Mouse (Mus musculus): ENCODE results near the gene Arl5a. TPM values are rescaled to one million over a fixed set of nuclear protein-coding genes. Genes with fewer than 3 reads are reported as not detected.

The Arl5a gene
- total and polyA plus RNA-seq, 3 experiments, result 12.7 to 36.8 (median 14.4) TPM

DNA sequence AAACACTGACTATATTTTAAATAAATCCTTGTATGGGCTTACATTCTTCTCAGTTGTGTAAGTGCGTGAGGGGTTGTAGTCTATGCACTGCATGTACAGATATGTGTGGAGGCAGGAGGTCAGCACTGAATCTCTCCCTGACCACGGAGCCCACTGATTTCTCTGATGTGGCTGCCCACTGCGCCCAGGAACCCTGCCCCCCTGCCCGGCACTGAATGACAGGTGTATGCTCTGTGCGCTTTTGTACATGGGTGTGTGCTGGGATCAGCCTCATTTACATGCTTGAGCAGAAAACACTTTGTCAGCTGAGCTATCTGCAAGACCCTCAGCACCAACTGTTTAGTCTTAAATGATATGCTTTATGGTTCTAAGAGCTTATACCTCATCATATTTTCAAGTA lies 19.5 kb downstream of the Arl5a start (continued):
- TF ChIP-seq MAZ (IDR thresholded peaks at IDR 0.05; ENCODE audit: low read depth, low read length), result no peak

DNA sequence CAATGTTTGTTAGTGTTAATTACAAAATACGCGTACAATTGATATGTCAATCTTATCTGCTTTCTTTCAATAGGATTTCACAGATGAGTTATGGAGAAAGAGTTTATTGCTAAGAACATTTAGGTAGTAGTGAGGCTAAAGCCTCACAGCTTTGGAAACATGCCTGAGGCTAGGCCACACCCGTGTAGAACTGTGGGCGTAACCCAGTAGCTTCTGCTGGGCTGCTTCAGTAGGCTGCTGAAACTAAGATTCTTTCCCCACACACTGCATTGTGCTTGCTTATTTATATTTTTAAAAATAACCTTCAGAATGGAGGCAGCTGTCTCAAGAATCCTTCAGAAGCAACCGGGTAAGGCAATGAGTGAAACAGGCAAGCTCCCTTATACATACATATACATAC lies 30.2 kb downstream of the Arl5a start:
- Histone ChIP-seq H3K36me3 (ENCODE audit: control insufficient read depth in 1 of 2, insufficient read depth in 2 of 2, low read length in 2 of 2) (peaks cover 0 to 5% of the 10 kb centered on the region in 2 experiments; a peak in 2 of 4 replicates), H3K9ac (ENCODE audit: control insufficient read depth, low read depth, low read length, poor library complexity, severe bottlenecking) (no peak overlapping the region), H3K4me1 (ENCODE audit: control insufficient read depth in 1 of 2, insufficient read depth in 2 of 2, low read length in 2 of 2) (peaks cover 5 to 11% of the 10 kb centered on the region in 2 experiments), H3K9me3 (replicated peaks; ENCODE audit: insufficient read depth, low read length) (no peaks in the 10 kb centered on the region), H3K27me3 (ENCODE audit: control insufficient read depth in 1 of 2, insufficient read depth in 2 of 2, low read length in 2 of 2) (no peaks in the 10 kb centered on the region), H3K27ac (ENCODE audit: control insufficient read depth, low read depth, low read length) (no peak overlapping the region), H3K4me3 (ENCODE audit: control insufficient read depth in 1 of 2, insufficient read depth in 1 of 2, low read depth in 2 of 2, low read length in 2 of 2) (no peak overlapping the region), H3K79me2 (ENCODE audit: control insufficient read depth, insufficient read depth, low read length, poor library complexity) (no peaks in the 10 kb centered on the region)
- peak; percentile 47 for DNase-seq (ENCODE audit: low read depth, low spot score)
- TF ChIP-seq ZNF384 (IDR thresholded peaks at IDR 0.05; ENCODE audit: low read depth, low read length) (no peak), USF1 (IDR thresholded peaks at IDR 0.05; ENCODE audit: low read depth, low read length) (no peak), CTCF (IDR thresholded peaks at IDR 0.05 in 2 of 3, conservative IDR thresholded peaks at IDR 0.05 in 1 of 3; ENCODE audit: control insufficient read depth in 1 of 3, insufficient read depth in 1 of 3, low read depth in 2 of 3, low read length in 3 of 3, poor library complexity in 1 of 3, severe bottlenecking in 1 of 3) (no peak), MXI1 (IDR thresholded peaks at IDR 0.05; ENCODE audit: low read depth, low read length) (no peak), POLR2AphosphoS2 (IDR thresholded peaks at IDR 0.05; ENCODE audit: low read length) (no peak), BHLHE40 (IDR thresholded peaks at IDR 0.05; ENCODE audit: borderline replicate concordance, low read depth, low read length) (no peak), ZC3H11A (IDR thresholded peaks at IDR 0.05; ENCODE audit: low read depth, low read length) (no peak), TCF12 (IDR thresholded peaks at IDR 0.05; ENCODE audit: low read depth, low read length) (no peak), UBTF (IDR thresholded peaks at IDR 0.05; ENCODE audit: borderline replicate concordance, insufficient read depth, low read depth, low read length) (no peak)

DNA sequence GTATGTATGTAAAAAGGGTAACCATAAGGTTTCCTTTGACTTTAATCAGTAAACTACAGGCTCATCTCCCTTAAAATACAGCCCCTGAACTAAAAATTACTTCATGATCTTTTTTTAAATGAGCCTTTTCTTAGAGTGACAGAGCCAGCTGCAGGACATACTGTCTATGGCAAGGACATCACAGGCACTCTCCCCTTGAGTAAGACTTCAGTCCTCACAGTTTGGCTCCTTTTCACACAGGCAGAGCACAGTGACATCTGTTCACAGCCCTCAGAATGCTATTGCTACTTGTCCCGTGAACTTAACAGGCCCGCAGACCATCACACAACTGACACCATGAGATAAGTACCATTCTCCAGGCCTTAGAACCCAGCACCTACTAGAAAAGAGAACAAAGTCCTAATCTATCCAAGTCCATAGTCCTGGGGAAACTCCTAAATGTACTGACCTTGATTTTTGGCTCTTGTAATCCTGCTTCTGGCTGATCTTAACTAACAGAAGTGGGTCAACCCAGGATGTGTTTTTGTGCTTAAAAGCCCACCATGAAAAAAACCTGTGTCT lies 34.2 kb downstream of the Arl5a start:
- Histone ChIP-seq H3K79me2 (ENCODE audit: control insufficient read depth, insufficient read depth, low read length, poor library complexity) (no peaks in the 10 kb centered on the region), H3K27me3 (ENCODE audit: control insufficient read depth in 1 of 2, insufficient read depth in 2 of 2, low read length in 2 of 2) (no peaks in the 10 kb centered on the region), H3K36me3 (ENCODE audit: control insufficient read depth in 1 of 2, insufficient read depth in 2 of 2, low read length in 2 of 2) (peaks cover 0 to 5% of the 10 kb centered on the region in 2 experiments; a peak in 2 of 4 replicates), H3K27ac (ENCODE audit: control insufficient read depth, low read depth, low read length) (no peak overlapping the region), H3K9ac (ENCODE audit: control insufficient read depth, low read depth, low read length, poor library complexity, severe bottlenecking) (no peak overlapping the region), H3K4me1 (ENCODE audit: control insufficient read depth in 1 of 2, insufficient read depth in 2 of 2, low read length in 2 of 2) (peaks cover 5 to 11% of the 10 kb centered on the region in 2 experiments), H3K9me3 (replicated peaks; ENCODE audit: insufficient read depth, low read length) (no peaks in the 10 kb centered on the region), H3K4me3 (ENCODE audit: control insufficient read depth in 1 of 2, insufficient read depth in 1 of 2, low read depth in 2 of 2, low read length in 2 of 2) (no peak overlapping the region)
- peak; percentile 51 for DNase-seq (ENCODE audit: low read depth, low spot score)
- no peak for TF ChIP-seq TBP (IDR thresholded peaks at IDR 0.05; ENCODE audit: low read depth, low read length)
- no peak for TF ChIP-seq RAD21 (IDR thresholded peaks at IDR 0.05; ENCODE audit: low read depth, low read length)
- TF ChIP-seq MYB (IDR thresholded peaks at IDR 0.05; ENCODE audit: low read depth, low read length), result no peak
- no peak for TF ChIP-seq HCFC1 (IDR thresholded peaks at IDR 0.05; ENCODE audit: low read depth, low read length)
- 0 out of 2 replicates have a peak, but pooled peaks have one; percentile 12 for TF ChIP-seq TCF12 (IDR thresholded peaks at IDR 0.05; ENCODE audit: low read depth, low read length)
- TF ChIP-seq POLR2A (IDR thresholded peaks at IDR 0.05; ENCODE audit: control insufficient read depth in 1 of 2, insufficient read depth in 1 of 2, low read depth in 1 of 2, low read length in 2 of 2, poor library complexity in 1 of 2), result no peak
- no peak for TF ChIP-seq CTCF (IDR thresholded peaks at IDR 0.05 in 2 of 3, conservative IDR thresholded peaks at IDR 0.05 in 1 of 3; ENCODE audit: control insufficient read depth in 1 of 3, insufficient read depth in 1 of 3, low read depth in 2 of 3, low read length in 3 of 3, poor library complexity in 1 of 3, severe bottlenecking in 1 of 3)
- TF ChIP-seq USF1 (IDR thresholded peaks at IDR 0.05; ENCODE audit: low read depth, low read length), result no peak
- no peak for TF ChIP-seq ELF1 (IDR thresholded peaks at IDR 0.05; ENCODE audit: low read depth, low read length)
- TF ChIP-seq USF2 (IDR thresholded peaks at IDR 0.05; ENCODE audit: borderline replicate concordance in 1 of 2, insufficient read depth in 1 of 2, low read depth in 1 of 2, low read length in 2 of 2), result no peak
- no peak for TF ChIP-seq ZMIZ1 (IDR thresholded peaks at IDR 0.05; ENCODE audit: low read depth, low read length)
- TF ChIP-seq BHLHE40 (IDR thresholded peaks at IDR 0.05; ENCODE audit: borderline replicate concordance, low read depth, low read length), result no peak
- TF ChIP-seq MAZ (IDR thresholded peaks at IDR 0.05; ENCODE audit: low read depth, low read length), result no peak
- no peak for TF ChIP-seq JUND (IDR thresholded peaks at IDR 0.05; ENCODE audit: low read depth, low read length)
- TF ChIP-seq MYC (IDR thresholded peaks at IDR 0.05; ENCODE audit: low read depth, low read length), result no peak
- TF ChIP-seq SIN3A (IDR thresholded peaks at IDR 0.05; ENCODE audit: low read length), result no peak
- TF ChIP-seq MAFK (IDR thresholded peaks at IDR 0.05; ENCODE audit: borderline replicate concordance, low read depth, low read length), result no peak
- no peak for TF ChIP-seq GABPA (IDR thresholded peaks at IDR 0.05; ENCODE audit: low read depth, low read length)
- TF ChIP-seq GATA1 (IDR thresholded peaks at IDR 0.05; ENCODE audit: low read depth, low read length), result peak; percentile 40; the same call in 1 of the 2 replicates
- TF ChIP-seq TAL1 (IDR thresholded peaks at IDR 0.05; ENCODE audit: low read length), result peak; percentile 23; the same call in 1 of the 2 replicates
- TF ChIP-seq EP300 (IDR thresholded peaks at IDR 0.05; ENCODE audit: low read depth in 1 of 2, low read length in 2 of 2), result peak; percentile 39 to 55; a peak in 2 of 4 replicates
- TF ChIP-seq ZNF384 (IDR thresholded peaks at IDR 0.05; ENCODE audit: low read depth, low read length), result no peak

Measured in MEL (cell line).